Mouse (Mus musculus) liver, embryonic 14.5 days (tissue): ENCODE measurements around the gene Ccdc78. TPM values are rescaled to one million over a fixed set of nuclear protein-coding genes. Genes with fewer than 3 reads are reported as not detected.

Experiments
- ATAC-seq: fragments of 200-750 bp; cut with Nextera tagmentation; 2 replicates; pipeline ENCODE4 v1.8.0; 2017; ENCODE audit warnings: moderate number of reproducible peaks, mild to moderate bottlenecking, moderate library complexity; ENCODE audit not compliant: insufficient read depth
- DNase-seq, 3 experiments: peaks; one replicate each; pipeline ENCODE4 v3.0.0-alpha.2; 2012 to 2013; ENCODE audit warnings: low read depth in 3 of 3, low spot score in 3 of 3
- H3K27ac ChIP-seq: fragments of 300-500 bp; sonication (generic); 2 replicates; pipeline ENCODE4 v1.5.1; 2014; ENCODE audit warnings: moderate library complexity, mild to moderate bottlenecking, control low read depth, inconsistent platforms
- H3K27me3 ChIP-seq: fragments of 300-500 bp; sonication (generic); 2 replicates; pipeline ENCODE4 v1.6.1; 2014; ENCODE audit warnings: mild to moderate bottlenecking, low read length, moderate library complexity; ENCODE audit not compliant: control insufficient read depth, insufficient read depth
- H3K36me3 ChIP-seq: fragments of 300-500 bp; sonication (generic); replicated peaks from 2 replicates; pipeline ENCODE4 v1.6.1; 2014; ENCODE audit warnings: low read depth; ENCODE audit not compliant: control insufficient read depth, insufficient read depth
- H3K4me1 ChIP-seq, 2 experiments: fragments of 200-500 bp in 1 of 2; fragments of 300-500 bp in 1 of 2; sonication (generic) in 1 of 2; replicated peaks; 2 replicates each; pipeline ENCODE4 v1.6.1; 2012 to 2014; ENCODE audit warnings: antibody characterized with exemption in 1 of 2, inconsistent platforms in 1 of 2, low read length in 1 of 2; ENCODE audit not compliant: control insufficient read depth in 2 of 2, insufficient read depth in 2 of 2
- H3K4me2 ChIP-seq: fragments of 300-500 bp; sonication (generic); 2 replicates; pipeline ENCODE4 v1.6.1; 2014; ENCODE audit warnings: low read depth, mild to moderate bottlenecking, control low read depth, moderate library complexity
- H3K4me3 ChIP-seq, 2 experiments: fragments of 200-500 bp in 1 of 2; fragments of 300-500 bp in 1 of 2; sonication (generic) in 1 of 2; 2 replicates each; pipeline ENCODE4 v1.5.1; 2012 to 2014; ENCODE audit warnings: low read depth in 2 of 2, low read length in 2 of 2, mild to moderate bottlenecking in 2 of 2, control low read depth in 1 of 2, inconsistent platforms in 1 of 2, moderate library complexity in 1 of 2; ENCODE audit not compliant: insufficient read depth in 1 of 2
- H3K9ac ChIP-seq: fragments of 300-500 bp; sonication (generic); replicated peaks from 2 replicates; pipeline ENCODE4 v1.6.1; 2014; ENCODE audit warnings: mild to moderate bottlenecking, control low read depth, moderate library complexity
- H3K9me3 ChIP-seq: fragments of 300-500 bp; sonication (generic); 2 replicates; pipeline ENCODE4 v1.6.1; 2016; ENCODE audit warnings: low read length, mixed read lengths; ENCODE audit not compliant: control insufficient read depth
- CTCF ChIP-seq: IDR thresholded peaks from 2 replicates; pipeline ENCODE4 v1.5.1; 2016; ENCODE audit warnings: antibody characterized with exemption, low read depth, control low read depth
- EP300 ChIP-seq: IDR thresholded peaks from 2 replicates; pipeline ENCODE4 v1.6.1; 2016; ENCODE audit warnings: antibody characterized with exemption, low read depth
- WGBS: fragments of 180-500 bp; shearing (Covaris S2); extraction: QIAGEN DNeasy Blood & Tissue Kit; methylation state at CpG from one replicate; pipeline ENCODE4 v1.1.7; 2014; ENCODE audit not compliant: insufficient replicate concordance; 5-methylcytosine and 5-hydroxymethylcytosine counted together
- polyA plus RNA-seq, 2 experiments: library from polyadenylated mRNA; depleted of rRNA in 1 of 2; stranded (reverse) in 1 of 2; unstranded in 1 of 2; fragments of >200 nt; fragmentation: Nextera tagmentation in 1 of 2; extraction: Ambion mirVana in 1 of 2; gene quantifications; 2 replicates each; pipeline versions ENCODE4 v1.2.1 to v1.2.3; 2012 to 2014

Gene Ccdc78
- polyA plus RNA-seq, 2 experiments: 0.02 TPM; not detected in 1

GRCm38 (mm10) chr17:25786781-25787504 is 563 bp downstream of the Ccdc78 start:
- no peak overlapping the region for H3K27ac ChIP-seq
- ATAC-seq (no peak), DNase-seq (no peak)
- no peaks in the 10 kb centered on the region for H3K9me3 ChIP-seq
- H3K9ac ChIP-seq: no peak overlapping the region
- H3K36me3 ChIP-seq: peaks cover 13% of the 10 kb centered on the region
- peaks cover 0 to 7% of the 10 kb centered on the region in 2 experiments; a peak in 3 of 4 replicates for H3K4me1 ChIP-seq
- no peak overlapping the region for H3K4me2 ChIP-seq
- H3K27me3 ChIP-seq: no peaks in the 10 kb centered on the region
- no peak for TF ChIP-seq CTCF
- TF ChIP-seq EP300: no peak
- H3K4me3 ChIP-seq: no peak overlapping the region
- WGBS: 81% methylated on average over 9 of the region's 9 CpGs

- Histone ChIP-seq H3K4me1 (peaks cover 7 to 19% of the 10 kb centered on the region in 2 experiments), H3K4me2 (peak overlapping the region; percentile 95), H3K36me3 (peaks cover 6% of the 10 kb centered on the region), H3K4me3 (peak overlapping the region; percentile 78 to 95), H3K9ac (peak overlapping the region; percentile 71), H3K27ac (peak overlapping the region; percentile 57), H3K9me3 (no peaks in the 10 kb centered on the region), H3K27me3 (no peaks in the 10 kb centered on the region)
- TF ChIP-seq EP300 (no peak), CTCF (peak; percentile 18; the same call in 1 of the 2 replicates)
- ATAC-seq (no peak), DNase-seq (no peak)
- WGBS: 29% methylated on average over 19 of the region's 19 CpGs
These were observed 5.0 kb downstream of the Ccdc78 start for GRCm38 (mm10) chr17:25791320-25791842.

GRCm38 (mm10) chr17:25791843-25792527 is 5.6 kb downstream of the Ccdc78 start:
- under 1% methylated on average over 45 of the region's 45 CpGs for WGBS
- Histone ChIP-seq H3K27ac (peak overlapping the region; percentile 57), H3K9me3 (no peaks in the 10 kb centered on the region), H3K9ac (peak overlapping the region; percentile 71), H3K27me3 (no peaks in the 10 kb centered on the region), H3K36me3 (peaks cover 6% of the 10 kb centered on the region), H3K4me3 (peak overlapping the region; percentile 78 to 95), H3K4me1 (peaks cover 7 to 19% of the 10 kb centered on the region in 2 experiments), H3K4me2 (peak overlapping the region; percentile 95)
- TF ChIP-seq EP300 (no peak), CTCF (no peak)
- ATAC-seq (peak; percentile 73), DNase-seq (peak; percentile 71 to 73 (median 72))

DNA sequence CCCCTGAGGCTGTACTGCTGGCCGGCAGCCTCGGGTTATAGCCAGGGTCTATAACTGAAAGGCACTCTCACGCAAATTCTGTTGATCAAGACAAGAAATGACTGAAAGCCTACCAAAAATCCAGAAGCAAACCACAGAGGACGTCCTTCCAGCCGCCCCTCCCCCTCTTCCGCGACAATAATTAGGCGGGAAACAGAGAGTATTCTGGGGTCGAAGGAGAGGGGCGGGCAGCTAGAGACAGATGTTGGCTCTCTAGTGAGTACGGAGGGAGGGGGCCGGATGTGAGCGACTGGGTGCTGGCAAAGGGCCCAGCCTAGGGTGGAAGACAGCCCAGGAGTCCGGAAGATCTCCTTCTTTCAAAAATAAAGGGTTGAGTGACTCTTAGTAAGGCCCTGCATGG is 6.2 kb downstream of the Ccdc78 start, which contains the start of gene Fam173a:
Fam173a (minus strand) TSS at position 287 of the 400 bp plus-strand sequence.
- peaks cover 11 to 24% of the 10 kb centered on the region in 2 experiments for H3K4me1 ChIP-seq
- no peaks in the 10 kb centered on the region for H3K27me3 ChIP-seq
- WGBS: under 1% methylated on average over 14 of the region's 14 CpGs
- no peak for TF ChIP-seq CTCF
- TF ChIP-seq EP300: no peak
- peak within 1 kb of the TSS; percentile 57 for H3K27ac ChIP-seq
- peak within 1 kb of the TSS; percentile 78 to 95 for H3K4me3 ChIP-seq
- peak within 1 kb of the TSS; percentile 71 for H3K9ac ChIP-seq
- peak within 1 kb of the TSS; percentile 95 for H3K4me2 ChIP-seq
- DNase-seq (peak in 1 of 3 experiments; percentile 34), ATAC-seq (peak; percentile 48)
- no peaks in the 10 kb centered on the region for H3K9me3 ChIP-seq
- H3K36me3 ChIP-seq: peaks cover 6% of the 10 kb centered on the region

GRCm38 (mm10) chr17:25794197-25794596 is 7.8 kb downstream of the Ccdc78 start:
- no peak for TF ChIP-seq EP300
- 78% methylated on average over 13 of the region's 13 CpGs for WGBS
- Histone ChIP-seq H3K36me3 (peaks cover 6% of the 10 kb centered on the region), H3K9me3 (no peaks in the 10 kb centered on the region), H3K27me3 (no peaks in the 10 kb centered on the region), H3K9ac (no peak overlapping the region), H3K27ac (no peak overlapping the region), H3K4me1 (peaks cover 11 to 25% of the 10 kb centered on the region in 2 experiments), H3K4me2 (no peak overlapping the region), H3K4me3 (no peak overlapping the region)
- ATAC-seq (no peak), DNase-seq (no peak)
